Comparison of ENCODE assay signal across 21 mouse cellular contexts in genomic region chr2:154785284-154785683, GRCm38 (mm10). TPM values are rescaled to one million over a fixed set of nuclear protein-coding genes. Genes with fewer than 3 reads are reported as not detected.
DNase-seq lines count a peak whose midpoint lies in the region; ATAC-seq and TF ChIP-seq lines count a peak whose summit lies in the region.
"Had no signal": no experiment of that assay in that cellular context is flagged by ENCODE, and none has a peak within 500 bp of the region (broad histone marks: within the 10 kb centered on the region; RNA-seq: fewer than 3 reads in every experiment).

No protein-coding gene starts in this region.

- H3K27me3 ChIP-seq in hindbrain, postnatal 0 days (ENCODE audit: insufficient read depth, low read length), result no peaks in the 10 kb centered on the region
- H3K27me3 ChIP-seq in hindbrain, embryonic 16.5 days (replicated peaks; ENCODE audit: control insufficient read depth, insufficient read depth, low read length), result no peaks in the 10 kb centered on the region
- H3K27me3 ChIP-seq in midbrain, embryonic 15.5 days (replicated peaks), result no peaks in the 10 kb centered on the region
- H3K27me3 ChIP-seq in kidney, embryonic 14.5 days (ENCODE audit: control insufficient read depth, insufficient read depth, low read length), result no peaks in the 10 kb centered on the region
- H3K27me3 ChIP-seq: forebrain, embryonic 13.5 days; limb, embryonic 13.5 days had no signal

- H3K4me2 ChIP-seq in hindbrain, postnatal 0 days (ENCODE audit: low read depth, low read length), result no peak overlapping the region
- H3K4me2 ChIP-seq in hindbrain, embryonic 16.5 days (ENCODE audit: low read length), result no peak overlapping the region
- H3K4me2 ChIP-seq in midbrain, embryonic 15.5 days, result no peak overlapping the region
- no peak overlapping the region for H3K4me2 ChIP-seq in kidney, embryonic 14.5 days (replicated peaks; ENCODE audit: low read depth, low read length)
- H3K4me2 ChIP-seq: forebrain, embryonic 13.5 days; limb, embryonic 13.5 days had no signal

- H3K36me3 ChIP-seq in hindbrain, postnatal 0 days (ENCODE audit: insufficient read depth, low read length), result no peaks in the 10 kb centered on the region
- H3K36me3 ChIP-seq in hindbrain, embryonic 16.5 days (ENCODE audit: control insufficient read depth, insufficient read depth, low read length), result no peaks in the 10 kb centered on the region
- no peaks in the 10 kb centered on the region for H3K36me3 ChIP-seq in midbrain, embryonic 15.5 days (replicated peaks)
- H3K36me3 ChIP-seq in kidney, embryonic 14.5 days (ENCODE audit: control insufficient read depth, insufficient read depth, low read length), result no peaks in the 10 kb centered on the region
- H3K36me3 ChIP-seq: limb, embryonic 13.5 days had no signal

- WGBS in hindbrain, postnatal 0 days, result 57% methylated on average over 3 of the region's 3 CpGs
- 59% methylated on average over 3 of the region's 3 CpGs for WGBS in hindbrain, embryonic 16.5 days
- 62% methylated on average over 3 of the region's 3 CpGs for WGBS in midbrain, embryonic 15.5 days
- 79% methylated on average over 3 of the region's 3 CpGs for WGBS in kidney, embryonic 14.5 days

- 0 out of 2 replicates have a peak, but pooled peaks have one; percentile 46 for ATAC-seq in hindbrain, postnatal 0 days
- no peak for ATAC-seq in hindbrain, embryonic 16.5 days
- ATAC-seq in midbrain, embryonic 15.5 days (replicated peaks), result peak; percentile 59
- ATAC-seq in kidney, embryonic 14.5 days (ENCODE audit: low FRiP score, low TSS enrichment), result no peak
- ATAC-seq: forebrain, embryonic 13.5 days; inflammation-experienced regulatory T-cells, adult 6 months; lung, postnatal 0 days had no signal

- H3K9me3 ChIP-seq in hindbrain, postnatal 0 days (ENCODE audit: low read length), result no peaks in the 10 kb centered on the region
- no peaks in the 10 kb centered on the region for H3K9me3 ChIP-seq in hindbrain, embryonic 16.5 days (ENCODE audit: control insufficient read depth, low read length)
- H3K9me3 ChIP-seq in midbrain, embryonic 15.5 days, result no peaks in the 10 kb centered on the region
- H3K9me3 ChIP-seq in kidney, embryonic 14.5 days (ENCODE audit: control insufficient read depth, low read length), result no peaks in the 10 kb centered on the region
- H3K9me3 ChIP-seq: forebrain, embryonic 13.5 days; limb, embryonic 13.5 days had no signal

- no peak for TF ChIP-seq CTCF in hindbrain, postnatal 0 days (IDR thresholded peaks at IDR 0.05; ENCODE audit: low read depth)
- TF ChIP-seq CTCF in bone marrow macrophage, adult 2 months (IDR thresholded peaks at IDR 0.05; ENCODE audit: low read depth, low read length), result no peak

- H3K9ac ChIP-seq in hindbrain, postnatal 0 days (replicated peaks; ENCODE audit: low read length), result no peak overlapping the region
- H3K9ac ChIP-seq in hindbrain, embryonic 16.5 days (ENCODE audit: low read depth, low read length), result no peak overlapping the region
- H3K9ac ChIP-seq in midbrain, embryonic 15.5 days, result no peak overlapping the region
- H3K9ac ChIP-seq in kidney, embryonic 14.5 days (ENCODE audit: low read depth, low read length), result no peak overlapping the region
- H3K9ac ChIP-seq: forebrain, embryonic 13.5 days; limb, embryonic 13.5 days had no signal

- TF ChIP-seq POLR2A in bone marrow macrophage, adult 2 months (IDR thresholded peaks at IDR 0.05; ENCODE audit: borderline replicate concordance, low read depth, low read length), result no peak

- H3K27ac ChIP-seq in hindbrain, postnatal 0 days, result no peak overlapping the region
- no peak overlapping the region for H3K27ac ChIP-seq in hindbrain, embryonic 16.5 days (ENCODE audit: low read depth, low read length)
- H3K27ac ChIP-seq in bone marrow macrophage, adult 2 months (ENCODE audit: insufficient read depth, low read depth, low read length), result peak overlapping the region; percentile 67
- peak overlapping the region; percentile 52; the same call in 1 of the 2 replicates for H3K27ac ChIP-seq in midbrain, embryonic 15.5 days
- no peak overlapping the region for H3K27ac ChIP-seq in kidney, embryonic 14.5 days (ENCODE audit: low read depth, low read length)
- H3K27ac ChIP-seq: forebrain, embryonic 13.5 days; limb, embryonic 13.5 days had no signal

- no peaks in the 10 kb centered on the region for H3K4me1 ChIP-seq in hindbrain, postnatal 0 days (ENCODE audit: insufficient read depth, low read length)
- peaks cover 15% of the 10 kb centered on the region for H3K4me1 ChIP-seq in hindbrain, embryonic 16.5 days (ENCODE audit: control insufficient read depth, insufficient read depth, low read depth, low read length)
- H3K4me1 ChIP-seq in bone marrow macrophage, adult 2 months (ENCODE audit: control insufficient read depth, insufficient read depth, low read length), result peaks cover 26% of the 10 kb centered on the region
- peaks cover 37% of the 10 kb centered on the region for H3K4me1 ChIP-seq in midbrain, embryonic 15.5 days
- H3K4me1 ChIP-seq in kidney, embryonic 14.5 days (ENCODE audit: control insufficient read depth, insufficient read depth, low read length), result 0 out of 2 replicates have a peak, but pooled peaks cover 3% of the 10 kb centered on the region

- DNase-seq in adrenal gland, adult 2 months, result peak; percentile 31
- DNase-seq in adrenal gland, postnatal 25 days, result no peak
- DNase-seq in hindbrain, postnatal 0 days (ENCODE audit: low spot score), result no peak
- DNase-seq in spleen, adult 12 weeks (ENCODE audit: low spot score), result no peak
- DNase-seq: cerebellum, adult 9-10 months; heart, adult 18-20 months; heart, postnatal 10 days; kidney, adult 9 months; right cerebral cortex, postnatal 4 days; thymus, adult 2 months had no signal

- H3K4me3 ChIP-seq in hindbrain, postnatal 0 days (ENCODE audit: low read length), result no peak overlapping the region
- no peak overlapping the region for H3K4me3 ChIP-seq in hindbrain, embryonic 16.5 days (ENCODE audit: low read length)
- H3K4me3 ChIP-seq in bone marrow macrophage, adult 2 months (ENCODE audit: insufficient read depth, low read length), result no peak overlapping the region
- no peak overlapping the region for H3K4me3 ChIP-seq in midbrain, embryonic 15.5 days
- H3K4me3 ChIP-seq in kidney, embryonic 14.5 days (ENCODE audit: low read length), result no peak overlapping the region
- H3K4me3 ChIP-seq: forebrain, embryonic 13.5 days; limb, embryonic 13.5 days had no signal

RNA-seq across cellular contexts. Expression of gene Raly, which starts 5.6 kb away (rescaled TPM):
- total RNA-seq in adrenal gland, adult 2 months (2021), result 100 to 1,000 TPM; 193 to 201 TPM
- polyA plus RNA-seq in adrenal gland, adult 2 months (2012; rRNA removed), result 295 and 306 TPM in 2 replicates
- total RNA-seq in adrenal gland, postnatal 25 days (2021), result 196 and 201 TPM in 2 replicates
- 180 and 199 TPM in 2 replicates for total RNA-seq in hindbrain, postnatal 0 days (2014; rRNA removed)
- 22.4 and 25.5 TPM in 2 replicates for polyA plus RNA-seq in hindbrain, postnatal 0 days (2015; fragmentation: Nextera tagmentation; extraction: Ambion mirVana)
- polyA plus RNA-seq in hindbrain, embryonic 16.5 days (2015; fragmentation: Nextera tagmentation; extraction: Ambion mirVana), result 22.8 and 23.4 TPM in 2 replicates
- 108 and 129 TPM in 2 replicates for polyA plus RNA-seq in bone marrow macrophage, adult 2 months (2012; ENCODE audit: insufficient read depth, insufficient read length, missing spikeins)
- 25.3 and 34.1 TPM in 2 replicates for polyA plus RNA-seq in midbrain, embryonic 15.5 days (2015; fragmentation: Nextera tagmentation; extraction: Ambion mirVana)
- polyA plus RNA-seq in kidney, embryonic 14.5 days (2014; fragmentation: Nextera tagmentation; extraction: Ambion mirVana), result 68.8 and 310 TPM in 2 replicates

RNA-seq across cellular contexts. Expression of gene a, which starts 5.9 kb away (rescaled TPM):
- total RNA-seq in adrenal gland, adult 2 months (2021), result not detected
- 0.58 TPM in 1 of 2 replicates, not detected in the other for polyA plus RNA-seq in adrenal gland, adult 2 months (2012; rRNA removed)
- not detected in 2 replicates for total RNA-seq in adrenal gland, postnatal 25 days (2021)
- total RNA-seq in hindbrain, postnatal 0 days (2014; rRNA removed), result 1.3 TPM in 1 of 2 replicates, not detected in the other
- polyA plus RNA-seq in hindbrain, postnatal 0 days (2015; fragmentation: Nextera tagmentation; extraction: Ambion mirVana), result 0.85 and 1.6 TPM in 2 replicates
- 1.0 and 1.1 TPM in 2 replicates for polyA plus RNA-seq in hindbrain, embryonic 16.5 days (2015; fragmentation: Nextera tagmentation; extraction: Ambion mirVana)
- polyA plus RNA-seq in bone marrow macrophage, adult 2 months (2012; ENCODE audit: insufficient read depth, insufficient read length, missing spikeins), result not detected in 2 replicates
- 0.86 and 1.5 TPM in 2 replicates for polyA plus RNA-seq in midbrain, embryonic 15.5 days (2015; fragmentation: Nextera tagmentation; extraction: Ambion mirVana)
- polyA plus RNA-seq in kidney, embryonic 14.5 days (2014; fragmentation: Nextera tagmentation; extraction: Ambion mirVana), result not detected in 2 replicates
- total RNA-seq: gastrocnemius, adult 18-20 months; heart, adult 18-20 months; heart, postnatal 10 days; megakaryocyte-erythroid progenitor cell, adult 5-6 weeks had no signal
- polyA plus RNA-seq: inflammation-experienced regulatory T-cells, adult 6 months; lung, postnatal 0 days had no signal

RNA-seq across cellular contexts. Expression of gene Gm14214, which starts 15.5 kb away (rescaled TPM):
- not detected for total RNA-seq in adrenal gland, adult 2 months (2021)
- polyA plus RNA-seq in adrenal gland, adult 2 months (2012; rRNA removed), result not detected in 2 replicates
- not detected in 2 replicates for total RNA-seq in adrenal gland, postnatal 25 days (2021)
- not detected in 2 replicates for total RNA-seq in hindbrain, postnatal 0 days (2014; rRNA removed)
- not detected in 2 replicates for polyA plus RNA-seq in hindbrain, postnatal 0 days (2015; fragmentation: Nextera tagmentation; extraction: Ambion mirVana)
- not detected in 2 replicates for polyA plus RNA-seq in hindbrain, embryonic 16.5 days (2015; fragmentation: Nextera tagmentation; extraction: Ambion mirVana)
- polyA plus RNA-seq in bone marrow macrophage, adult 2 months (2012; ENCODE audit: insufficient read depth, insufficient read length, missing spikeins), result not detected in 2 replicates
- not detected in 2 replicates for polyA plus RNA-seq in midbrain, embryonic 15.5 days (2015; fragmentation: Nextera tagmentation; extraction: Ambion mirVana)
- not detected in 2 replicates for polyA plus RNA-seq in kidney, embryonic 14.5 days (2014; fragmentation: Nextera tagmentation; extraction: Ambion mirVana)
- total RNA-seq: gastrocnemius, adult 18-20 months; heart, adult 18-20 months; heart, postnatal 10 days; megakaryocyte-erythroid progenitor cell, adult 5-6 weeks had no signal
- polyA plus RNA-seq: forebrain, embryonic 13.5 days; inflammation-experienced regulatory T-cells, adult 6 months; limb, embryonic 13.5 days; lung, postnatal 0 days; neural tube, embryonic 11.5 days; thymus, adult 2 months had no signal

Comparison
In these comparisons a context has a peak if more than half of its experiments do, and no peak if none do; other contexts are left out.
1. ATAC-seq: peak in hindbrain, postnatal 0 days (single experiment) and midbrain, embryonic 15.5 days (single experiment); none in hindbrain, embryonic 16.5 days (single experiment) and kidney, embryonic 14.5 days (single experiment).
2. H3K27ac ChIP-seq: peak in bone marrow macrophage, adult 2 months (single experiment) and midbrain, embryonic 15.5 days (single experiment); none in hindbrain, postnatal 0 days (single experiment), hindbrain, embryonic 16.5 days (single experiment) and kidney, embryonic 14.5 days (single experiment).